Mouse (Mus musculus) stomach, postnatal 0 days (tissue): ENCODE data around the gene Bloc1s4. TPM values are rescaled to one million over a fixed set of nuclear protein-coding genes. Genes with fewer than 3 reads are reported as not detected.
A peak's percentile ranks its signal among the peaks of the same experiment; 100 is the strongest.

Experiments used
- ATAC-seq: fragments of 200-750 bp; cut with Nextera tagmentation; 2 replicates; pipeline ENCODE4 v1.8.0; 2017; ENCODE audit not compliant: low FRiP score, low TSS enrichment
- DNase-seq: peaks from one replicate; pipeline ENCODE4 v3.0.0-alpha.2; 2016; ENCODE audit warnings: low spot score
- H3K27ac ChIP-seq: fragments of 300-500 bp; sonication (generic); replicated peaks from 2 replicates; pipeline ENCODE4 v1.5.1; 2014; ENCODE audit warnings: mild to moderate bottlenecking, control low read depth
- H3K27me3 ChIP-seq: fragments of 300-500 bp; sonication (generic); 2 replicates; pipeline ENCODE4 v1.6.1; 2014; ENCODE audit warnings: low read length; ENCODE audit not compliant: control insufficient read depth, insufficient read depth
- H3K36me3 ChIP-seq: fragments of 300-500 bp; sonication (generic); 2 replicates; pipeline ENCODE4 v1.6.1; 2014; ENCODE audit warnings: low read length, mixed read lengths; ENCODE audit not compliant: control insufficient read depth, insufficient read depth
- H3K4me1 ChIP-seq: fragments of 300-500 bp; sonication (generic); replicated peaks from 2 replicates; pipeline ENCODE4 v1.6.1; 2014; ENCODE audit warnings: antibody characterized with exemption; ENCODE audit not compliant: control insufficient read depth, insufficient read depth
- H3K4me2 ChIP-seq: fragments of 300-500 bp; sonication (generic); replicated peaks from 2 replicates; pipeline ENCODE4 v1.6.1; 2014; ENCODE audit warnings: low read depth, mild to moderate bottlenecking, control low read depth, moderate library complexity
- H3K4me3 ChIP-seq: fragments of 300-500 bp; sonication (generic); 2 replicates; pipeline ENCODE4 v1.5.1; 2014; ENCODE audit warnings: low read depth, low read length, control low read depth
- H3K9ac ChIP-seq: fragments of 300-500 bp; sonication (generic); 2 replicates; pipeline ENCODE4 v1.6.1; 2014; ENCODE audit warnings: mild to moderate bottlenecking, low read length, control low read depth, mixed read lengths
- H3K9me3 ChIP-seq: fragments of 300-500 bp; sonication (generic); 2 replicates; pipeline ENCODE4 v1.6.1; 2016; ENCODE audit warnings: low read length; ENCODE audit not compliant: control insufficient read depth
- CTCF ChIP-seq: IDR thresholded peaks from 2 replicates; pipeline ENCODE4 v1.5.1; 2016; ENCODE audit warnings: antibody characterized with exemption, low read depth, mild to moderate bottlenecking, moderate library complexity
- EP300 ChIP-seq: optimal IDR thresholded peaks from 2 replicates; pipeline ENCODE3; 2016; ENCODE audit warnings: antibody characterized with exemption
- WGBS: fragments of 180-500 bp; shearing (Covaris S2); extraction: QIAGEN DNeasy Blood & Tissue Kit; methylation state at CpG from one replicate; pipeline ENCODE4 v1.1.7; 2014; 5-methylcytosine and 5-hydroxymethylcytosine counted together
- polyA plus RNA-seq: library from polyadenylated mRNA; unstranded; fragments of >200 nt; fragmentation: Nextera tagmentation; extraction: Ambion mirVana; gene quantifications from 2 replicates; pipeline ENCODE4 v1.2.1, GENCODE M21; 2015

Bloc1s4 gene
- polyA plus RNA-seq, 1 experiment from 2014 or later, result 21.4 TPM

DNA sequence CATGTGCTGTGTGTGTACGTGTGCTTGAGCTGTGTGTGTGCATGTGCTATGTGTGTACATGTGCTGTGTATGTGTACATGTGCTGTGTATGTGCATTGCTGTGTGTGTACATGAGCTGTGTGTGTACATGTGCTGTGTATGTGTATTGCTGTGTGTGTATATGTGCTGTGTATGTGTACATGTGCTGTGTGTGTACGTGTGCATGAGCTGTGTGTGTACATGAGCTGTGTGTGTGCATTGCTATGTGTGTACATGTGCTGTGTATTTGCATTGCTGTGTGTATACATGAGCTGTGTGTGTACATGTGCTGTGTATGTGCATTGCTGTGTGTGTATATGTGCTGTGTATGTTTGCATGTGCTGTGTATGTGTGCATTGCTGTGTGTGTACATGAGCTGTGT, 31.1 kb upstream of the Bloc1s4 start:
- H3K27me3 ChIP-seq, result no peaks in the 10 kb centered on the region
- H3K9me3 ChIP-seq, result no peaks in the 10 kb centered on the region
- DNase-seq, result no peak
- no peak overlapping the region for H3K27ac ChIP-seq
- H3K4me3 ChIP-seq, result no peak overlapping the region
- WGBS, result 76% methylated on average over 2 of the region's 2 CpGs
- H3K36me3 ChIP-seq, result no peaks in the 10 kb centered on the region
- H3K4me1 ChIP-seq, result no peaks in the 10 kb centered on the region
- no peak overlapping the region for H3K4me2 ChIP-seq
- H3K9ac ChIP-seq, result no peak overlapping the region
- TF ChIP-seq EP300 (no peak), CTCF (no peak)
- no peak for ATAC-seq

DNA sequence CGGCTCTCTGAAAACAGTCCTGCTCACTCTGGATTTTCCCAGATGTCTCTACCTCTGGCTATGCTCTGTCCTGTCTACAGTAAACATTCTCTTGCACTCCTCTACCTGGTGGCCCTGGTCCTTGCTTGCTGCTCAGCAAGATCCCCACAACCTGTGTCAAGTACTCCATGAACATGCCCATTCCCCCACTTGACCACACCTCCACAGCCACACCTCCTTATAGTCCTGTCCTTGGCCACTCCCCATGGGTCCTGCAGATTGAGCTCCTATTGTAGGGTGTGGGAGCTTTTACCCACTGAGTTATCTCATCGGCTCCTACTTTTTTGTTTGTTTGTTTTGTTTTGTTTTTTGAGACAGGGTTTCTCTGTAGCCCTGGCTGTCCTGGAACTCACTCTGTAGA, 30.5 kb upstream of the Bloc1s4 start:
- no peaks in the 10 kb centered on the region for H3K4me1 ChIP-seq
- H3K9ac ChIP-seq, result no peak overlapping the region
- DNase-seq (no peak), ATAC-seq (0 out of 2 replicates have a peak, but pooled peaks have one; percentile 32)
- H3K27me3 ChIP-seq, result no peaks in the 10 kb centered on the region
- no peak for TF ChIP-seq CTCF
- no peaks in the 10 kb centered on the region for H3K9me3 ChIP-seq
- no peak overlapping the region for H3K27ac ChIP-seq
- no peak overlapping the region for H3K4me3 ChIP-seq
- 89% methylated on average over 1 of the region's 2 CpGs for WGBS
- no peaks in the 10 kb centered on the region for H3K36me3 ChIP-seq
- H3K4me2 ChIP-seq, result no peak overlapping the region

- no peaks in the 10 kb centered on the region for H3K4me1 ChIP-seq
- no peak for TF ChIP-seq CTCF
- no peak for TF ChIP-seq EP300
- H3K4me2 ChIP-seq, result no peak overlapping the region
- ATAC-seq (no peak), DNase-seq (no peak)
- no peak overlapping the region for H3K4me3 ChIP-seq
- WGBS, result 15% methylated on average over 2 of the region's 2 CpGs
- no peaks in the 10 kb centered on the region for H3K27me3 ChIP-seq
- no peak overlapping the region for H3K27ac ChIP-seq
- no peaks in the 10 kb centered on the region for H3K9me3 ChIP-seq
- H3K9ac ChIP-seq, result no peak overlapping the region
- H3K36me3 ChIP-seq, result no peaks in the 10 kb centered on the region
These were observed 28.7 kb upstream of the Bloc1s4 start for GRCm38 (mm10) chr5:36777186-36777585.

DNA sequence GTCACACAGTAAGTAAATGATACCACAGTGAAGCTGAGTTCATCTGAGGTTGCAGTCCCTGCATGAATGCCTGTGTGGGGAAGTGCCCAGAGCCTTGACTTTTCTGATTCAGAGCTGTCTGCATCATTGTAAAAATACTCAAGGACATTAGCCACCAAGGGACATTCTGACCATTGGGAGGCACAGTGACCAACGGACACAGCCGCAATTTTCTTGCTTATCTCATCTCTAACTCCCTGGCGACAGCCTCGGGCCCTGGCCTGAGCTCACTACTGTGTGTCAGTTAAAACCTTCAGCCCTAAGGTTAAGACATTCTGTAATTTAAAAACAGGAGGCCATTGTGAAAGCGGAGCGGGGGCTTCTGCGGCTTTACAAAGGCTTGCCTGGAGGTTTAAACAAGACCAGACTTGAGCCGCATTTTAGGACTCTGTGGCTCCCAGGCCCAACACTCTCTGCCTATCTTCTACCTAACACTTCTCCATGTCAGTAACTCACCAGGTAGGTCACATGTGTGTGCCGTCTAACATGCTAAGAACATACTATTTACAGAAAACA, 27.6 kb upstream of the Bloc1s4 start:
- DNase-seq (no peak), ATAC-seq (no peak)
- Histone ChIP-seq H3K9me3 (no peaks in the 10 kb centered on the region), H3K4me1 (no peaks in the 10 kb centered on the region), H3K36me3 (no peaks in the 10 kb centered on the region), H3K9ac (no peak overlapping the region), H3K27me3 (no peaks in the 10 kb centered on the region), H3K27ac (no peak overlapping the region), H3K4me3 (no peak overlapping the region), H3K4me2 (no peak overlapping the region)
- TF ChIP-seq CTCF (no peak), EP300 (no peak)
- 36% methylated on average over 9 of the region's 9 CpGs for WGBS

DNA sequence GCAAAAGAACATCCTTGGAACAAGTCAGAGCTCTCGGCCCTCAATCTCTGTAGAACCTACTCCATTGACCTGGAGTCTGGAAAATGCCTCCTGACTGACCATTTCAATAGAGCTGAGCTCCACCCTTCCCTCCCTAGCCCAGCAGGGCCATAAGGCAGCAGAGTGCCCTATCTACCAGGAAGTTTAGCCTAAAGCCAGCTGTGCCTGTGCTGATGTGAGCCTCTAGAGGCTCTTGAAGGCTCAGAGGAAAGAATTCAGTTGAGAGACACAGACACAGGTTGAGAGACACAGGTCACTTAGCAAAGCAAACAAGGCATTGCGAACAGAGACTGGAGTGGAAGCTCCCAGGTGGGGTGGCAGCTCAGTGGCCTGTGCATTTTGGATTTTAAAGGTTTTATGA, 26.9 kb upstream of the Bloc1s4 start:
- H3K9me3 ChIP-seq, result no peaks in the 10 kb centered on the region
- no peak overlapping the region for H3K9ac ChIP-seq
- no peak for DNase-seq
- no peak for ATAC-seq
- H3K27me3 ChIP-seq, result no peaks in the 10 kb centered on the region
- no peak overlapping the region for H3K27ac ChIP-seq
- no peak overlapping the region for H3K4me2 ChIP-seq
- no peak for TF ChIP-seq CTCF
- no peak for TF ChIP-seq EP300
- no peaks in the 10 kb centered on the region for H3K4me1 ChIP-seq
- H3K36me3 ChIP-seq, result no peaks in the 10 kb centered on the region
- WGBS, result 80% methylated on average over 2 of the region's 2 CpGs
- H3K4me3 ChIP-seq, result no peak overlapping the region

DNA sequence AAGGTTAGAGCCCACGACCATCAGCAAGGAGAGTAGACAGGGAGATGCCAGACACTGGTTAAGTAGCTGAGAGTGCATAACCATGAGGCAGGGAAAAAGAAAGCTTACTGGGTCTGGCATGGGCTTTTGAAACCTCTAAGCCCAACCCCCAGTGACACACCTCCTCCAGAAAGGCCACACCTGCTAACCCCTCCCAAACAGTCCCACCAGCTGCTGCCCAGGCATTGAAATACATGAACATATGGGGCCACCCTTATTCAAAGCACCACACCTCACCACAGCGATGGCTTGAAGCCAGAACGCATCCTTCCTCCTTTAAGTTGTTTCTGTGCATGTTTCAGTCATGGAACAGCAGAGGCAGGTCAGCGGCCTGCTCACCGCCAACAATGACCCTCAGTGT, 24.1 kb upstream of the Bloc1s4 start:
- 80% methylated on average over 5 of the region's 5 CpGs for WGBS
- Histone ChIP-seq H3K36me3 (no peaks in the 10 kb centered on the region), H3K27me3 (no peaks in the 10 kb centered on the region), H3K4me1 (no peaks in the 10 kb centered on the region), H3K4me3 (no peak overlapping the region), H3K9me3 (no peaks in the 10 kb centered on the region), H3K4me2 (no peak overlapping the region), H3K27ac (no peak overlapping the region), H3K9ac (no peak overlapping the region)
- DNase-seq, result no peak
- ATAC-seq, result no peak
- no peak for TF ChIP-seq CTCF
- no peak for TF ChIP-seq EP300
